Mouse (Mus musculus): ENCODE data around the gene Slc30a1.

GRCm38 (mm10) chr1:191908906-191909305, 2.3 kb downstream of the Slc30a1 start:
- TF ChIP-seq POLR2A (IDR thresholded peaks at IDR 0.05; ENCODE audit: borderline replicate concordance, extremely low read depth, insufficient read depth, insufficient read length, poor library complexity, severe bottlenecking) (no peak), CTCF (IDR thresholded peaks at IDR 0.05; ENCODE audit: borderline replicate concordance, extremely low read depth, insufficient read depth, insufficient read length) (no peak)

Data from brain, embryonic 14.5 days (tissue).